Mouse (Mus musculus) lung, adult 18-20 months (tissue): ENCODE data around the gene Gm3250.
"Not testable (repeated sequence)": the region's sequence is repeated elsewhere in the genome, so short reads cannot be mapped to it uniquely, and the experiment has no call there.

Experiments used
- DNase-seq, 2 experiments: peaks; one replicate each; pipeline ENCODE4 v3.0.0; 2022; ENCODE audit warnings: mixed read lengths in 2 of 2

Gene Gm3250

DNA sequence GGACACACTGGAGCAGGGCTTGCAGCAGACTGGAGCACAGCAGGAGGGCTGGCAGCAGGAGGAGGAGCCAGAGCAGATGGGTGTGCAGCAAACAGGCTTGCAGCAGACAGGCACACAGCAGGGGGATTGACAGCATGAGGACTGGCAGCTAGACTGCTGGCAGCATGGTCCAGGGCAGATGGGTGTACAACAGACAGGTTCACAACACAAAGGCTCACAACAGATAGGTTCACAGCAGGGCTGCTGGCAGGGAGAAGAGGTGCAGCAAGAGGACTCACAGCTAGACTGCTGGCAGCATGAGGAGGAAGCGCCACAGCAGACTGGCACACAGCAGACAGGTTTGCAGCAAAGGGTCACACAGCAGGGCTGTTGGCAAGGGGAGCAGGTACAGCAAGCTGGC lies 31.7 kb downstream of the Gm3250 start:
- DNase-seq = not testable (repeated sequence)

DNA sequence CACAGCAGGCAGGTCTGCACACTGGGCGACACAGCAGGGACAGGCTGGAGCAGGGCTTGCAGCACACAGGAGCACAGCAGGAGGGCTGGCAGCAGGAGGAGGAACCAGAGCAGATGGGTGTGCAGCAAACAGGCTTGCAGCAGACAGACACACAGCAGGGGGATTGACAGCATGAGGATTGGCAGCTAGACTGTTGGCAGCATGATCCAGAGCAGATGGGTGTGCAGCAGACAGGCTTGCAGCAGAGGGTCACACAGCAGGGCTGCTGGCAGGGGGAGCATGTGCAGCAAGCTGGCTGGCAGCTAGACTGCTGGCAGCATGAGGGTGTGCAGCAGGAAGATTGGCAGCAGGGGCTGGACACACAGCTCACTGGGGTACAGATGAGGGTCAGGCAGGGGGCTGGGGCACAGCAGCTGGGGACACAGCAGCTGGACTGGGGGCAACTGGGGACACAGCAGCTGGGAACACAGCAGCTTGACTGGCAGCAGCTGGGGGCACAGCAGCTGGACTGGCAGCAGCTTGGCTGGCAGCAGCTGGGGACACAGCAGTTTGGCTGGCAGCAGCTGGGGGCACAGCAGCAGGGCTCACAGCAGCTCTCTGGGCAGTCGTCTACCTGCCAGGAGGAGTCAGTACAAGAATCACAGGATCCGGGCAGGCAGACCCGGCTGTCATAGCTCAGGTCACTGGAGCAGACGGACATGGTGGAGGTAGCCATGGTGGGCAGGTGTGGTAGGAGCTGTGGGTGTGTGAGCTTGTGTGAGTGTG lies 40.2 kb downstream of the Gm3250 start, which contains the start of gene Gm18596:
Gene Gm18596 (minus strand): TSS at position 715 of the 765 bp plus-strand sequence.
- DNase-seq = not testable (repeated sequence)

DNA sequence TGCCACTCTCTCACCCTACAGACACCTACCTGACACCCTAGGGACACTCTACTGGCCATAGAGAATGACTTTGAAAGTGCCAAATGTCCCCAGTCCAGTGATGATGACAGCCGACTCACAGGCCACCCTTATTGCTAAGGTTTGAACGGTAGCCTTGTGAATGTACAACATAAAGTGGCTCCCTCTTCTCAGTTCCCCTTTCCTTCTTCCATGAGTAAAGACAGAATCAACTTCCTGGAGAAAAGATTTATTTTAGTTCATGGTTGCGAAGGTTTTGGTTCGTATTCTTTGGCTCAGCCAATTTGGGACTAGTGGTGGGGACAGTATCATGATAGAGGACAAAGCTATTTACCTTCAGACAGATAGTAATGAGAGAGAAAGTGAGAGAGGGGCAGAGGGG lies 43.4 kb downstream of the Gm3250 start:
- no peak for DNase-seq

DNA sequence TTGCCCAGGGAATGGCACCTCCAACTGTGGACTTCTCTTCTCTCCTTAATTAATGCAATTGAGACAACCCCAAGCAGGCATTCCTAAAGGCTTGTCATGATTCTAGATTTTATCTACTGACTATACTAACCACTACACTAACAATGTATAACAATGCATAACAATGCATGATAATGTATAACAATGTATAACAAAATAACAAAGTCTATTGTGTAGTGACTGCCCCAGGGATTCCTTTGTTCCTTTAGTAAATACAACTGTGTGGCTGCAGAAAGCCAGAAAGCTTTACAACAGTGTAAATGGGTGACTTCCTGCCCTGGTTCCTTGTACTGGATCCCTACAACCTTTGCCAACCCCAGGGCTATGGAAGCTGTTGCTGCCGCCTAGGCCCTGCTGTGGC lies 46.4 kb downstream of the Gm3250 start:
- no peak for DNase-seq
